8 mouse cellular contexts compared by ENCODE assay signal in genomic region chr12:107931476-107931875, GRCm38 (mm10).
DNase-seq lines count a peak whose midpoint lies in the region; ATAC-seq and TF ChIP-seq lines count a peak whose summit lies in the region.
"Had no signal": no experiment of that assay in that cellular context is flagged by ENCODE, and none has a peak within 500 bp of the region (broad histone marks: within the 10 kb centered on the region; RNA-seq: fewer than 3 reads in every experiment).

No protein-coding gene starts in this region.

- H3K9me3 ChIP-seq in kidney, embryonic 15.5 days (replicated peaks): no peaks in the 10 kb centered on the region
- no peaks in the 10 kb centered on the region for H3K9me3 ChIP-seq in forebrain, embryonic 15.5 days
- no peaks in the 10 kb centered on the region for H3K9me3 ChIP-seq in midbrain, postnatal 0 days (ENCODE audit: low read length)

- no peak for DNase-seq in kidney, postnatal 4 days
- DNase-seq in midbrain, postnatal 0 days (ENCODE audit: low spot score): no peak
- DNase-seq in right cerebral cortex, adult 2 months (ENCODE audit: low spot score in 2 of 2): no peak
- no peak for DNase-seq in frontal cortex, postnatal 10 days (ENCODE audit: low spot score in 2 of 2)
- DNase-seq: thymus, postnatal 25 days had no signal

- H3K27me3 ChIP-seq in kidney, embryonic 15.5 days: no peaks in the 10 kb centered on the region
- no peaks in the 10 kb centered on the region for H3K27me3 ChIP-seq in forebrain, embryonic 15.5 days
- no peaks in the 10 kb centered on the region for H3K27me3 ChIP-seq in midbrain, postnatal 0 days (ENCODE audit: insufficient read depth, low read length)

- no peak for ATAC-seq in kidney, embryonic 15.5 days (replicated peaks; ENCODE audit: low FRiP score)
- no peak for ATAC-seq in forebrain, embryonic 15.5 days (replicated peaks)
- ATAC-seq in midbrain, postnatal 0 days (ENCODE audit: low FRiP score): no peak

- peak overlapping the region; percentile 1; the same call in 1 of the 2 replicates for H3K9ac ChIP-seq in kidney, embryonic 15.5 days
- peak overlapping the region; percentile 2; the same call in 1 of the 2 replicates for H3K9ac ChIP-seq in forebrain, embryonic 15.5 days (replicated peaks)
- no peak overlapping the region for H3K9ac ChIP-seq in midbrain, postnatal 0 days (replicated peaks; ENCODE audit: low read length, poor library complexity, severe bottlenecking)

- H3K4me2 ChIP-seq in kidney, embryonic 15.5 days: no peak overlapping the region
- H3K4me2 ChIP-seq in forebrain, embryonic 15.5 days (replicated peaks): peak overlapping the region; percentile 34
- no peak overlapping the region for H3K4me2 ChIP-seq in midbrain, postnatal 0 days (ENCODE audit: low read depth, low read length, poor library complexity, severe bottlenecking)

- peak overlapping the region; percentile 56; the same call in 1 of the 2 replicates for H3K27ac ChIP-seq in kidney, embryonic 15.5 days
- H3K27ac ChIP-seq in cortical plate, adult 2 months (ENCODE audit: insufficient read depth, low read length): peak overlapping the region; percentile 24; the same call in 1 of the 2 replicates
- H3K27ac ChIP-seq in forebrain, embryonic 15.5 days (replicated peaks): peak overlapping the region; percentile 94
- 0 out of 2 replicates have a peak overlapping the region, but pooled peaks have one; percentile 32 for H3K27ac ChIP-seq in midbrain, postnatal 0 days (ENCODE audit: low read depth, low read length)

- no peak for TF ChIP-seq CTCF in cortical plate, adult 2 months (IDR thresholded peaks at IDR 0.05; ENCODE audit: extremely low read depth, insufficient read depth, low read length)
- TF ChIP-seq CTCF in midbrain, postnatal 0 days (IDR thresholded peaks at IDR 0.05): no peak

- H3K36me3 ChIP-seq in kidney, embryonic 15.5 days: no peaks in the 10 kb centered on the region
- H3K36me3 ChIP-seq in forebrain, embryonic 15.5 days: no peaks in the 10 kb centered on the region
- H3K36me3 ChIP-seq in midbrain, postnatal 0 days (ENCODE audit: insufficient read depth, low read length): no peaks in the 10 kb centered on the region

- no peak overlapping the region for H3K4me3 ChIP-seq in kidney, embryonic 15.5 days (replicated peaks)
- H3K4me3 ChIP-seq in cortical plate, adult 2 months (ENCODE audit: insufficient read depth, low read length): no peak overlapping the region
- H3K4me3 ChIP-seq in forebrain, embryonic 15.5 days: no peak overlapping the region
- H3K4me3 ChIP-seq in midbrain, postnatal 0 days (ENCODE audit: low read depth, low read length): no peak overlapping the region

- H3K4me1 ChIP-seq in kidney, embryonic 15.5 days: peaks cover 58% of the 10 kb centered on the region
- peaks cover 13% of the 10 kb centered on the region for H3K4me1 ChIP-seq in cortical plate, adult 2 months (ENCODE audit: control insufficient read depth, insufficient read depth, low read length)
- peaks cover 100% of the 10 kb centered on the region for H3K4me1 ChIP-seq in forebrain, embryonic 15.5 days
- H3K4me1 ChIP-seq in midbrain, postnatal 0 days (ENCODE audit: insufficient read depth, low read length): peaks cover 38% of the 10 kb centered on the region

- WGBS in kidney, embryonic 15.5 days: 73% methylated on average over 5 of the region's 5 CpGs
- 38% methylated on average over 5 of the region's 5 CpGs for WGBS in forebrain, embryonic 15.5 days
- WGBS in midbrain, postnatal 0 days: 70% methylated on average over 5 of the region's 5 CpGs

- TF ChIP-seq POLR2A in cortical plate, adult 2 months (IDR thresholded peaks at IDR 0.05; ENCODE audit: extremely low read depth, insufficient read depth, low read length): no peak

Comparison
In these comparisons a context has a peak if more than half of its experiments do, and no peak if none do; other contexts are left out.
1. H3K27ac ChIP-seq: peak in every context shown above with its lines; median percentile 94 in forebrain, embryonic 15.5 days; 56 in kidney, embryonic 15.5 days; 32 in midbrain, postnatal 0 days; 24 in cortical plate, adult 2 months.